Mouse (Mus musculus) gastrocnemius, postnatal 10 days (tissue): Measurements from ENCODE around the gene Duox1. TPM values are rescaled to one million over a fixed set of nuclear protein-coding genes. Genes with fewer than 3 reads are reported as not detected.
"Not testable (repeated sequence)": the region's sequence is repeated elsewhere in the genome, so short reads cannot be mapped to it uniquely, and the experiment has no call there.

ENCODE experiments used
- DNase-seq: peaks from one replicate; pipeline ENCODE4 v3.0.0; 2021; ENCODE audit warnings: mixed read lengths
- total RNA-seq, 2 experiments: library from RNA; stranded (reverse); gene quantifications; 2 replicates each; pipeline ENCODE4 v1.2.3; 2021

Gene Duox1
- total RNA-seq, 2 experiments from 2014 or later: 0.19 to 0.43 TPM

DNA sequence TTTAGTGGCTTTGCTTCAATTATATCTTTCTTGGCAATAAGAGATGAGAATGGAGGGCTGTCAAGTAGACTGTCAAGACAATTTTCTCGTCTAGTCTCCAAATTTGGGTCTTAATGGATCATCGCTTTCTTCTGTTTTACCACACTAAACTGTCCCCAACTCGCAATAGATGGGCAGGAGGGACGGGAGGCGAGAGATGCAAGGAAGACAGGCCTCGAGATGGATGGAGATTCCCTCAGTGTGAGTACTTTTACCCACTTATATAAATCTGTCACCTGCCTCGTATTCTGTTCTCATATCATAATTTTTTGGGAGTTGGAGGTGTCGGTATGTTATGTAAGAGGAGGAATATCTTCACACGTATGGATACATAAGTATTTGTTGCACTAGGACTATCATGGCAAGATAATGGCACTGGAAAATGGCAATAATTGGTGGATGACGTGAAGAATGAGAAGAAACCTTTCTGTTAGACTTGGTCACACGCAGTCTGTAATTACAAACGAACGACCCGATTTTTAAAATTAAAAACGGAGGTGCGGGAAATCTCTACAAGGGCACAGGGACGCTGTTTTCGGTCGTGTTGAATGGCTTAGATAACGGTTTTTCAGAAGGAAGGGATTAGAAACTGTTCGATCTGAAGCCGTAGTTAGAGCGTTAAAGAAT, 59.3 kb downstream of the Duox1 start:
- DNase-seq: no peak

DNA sequence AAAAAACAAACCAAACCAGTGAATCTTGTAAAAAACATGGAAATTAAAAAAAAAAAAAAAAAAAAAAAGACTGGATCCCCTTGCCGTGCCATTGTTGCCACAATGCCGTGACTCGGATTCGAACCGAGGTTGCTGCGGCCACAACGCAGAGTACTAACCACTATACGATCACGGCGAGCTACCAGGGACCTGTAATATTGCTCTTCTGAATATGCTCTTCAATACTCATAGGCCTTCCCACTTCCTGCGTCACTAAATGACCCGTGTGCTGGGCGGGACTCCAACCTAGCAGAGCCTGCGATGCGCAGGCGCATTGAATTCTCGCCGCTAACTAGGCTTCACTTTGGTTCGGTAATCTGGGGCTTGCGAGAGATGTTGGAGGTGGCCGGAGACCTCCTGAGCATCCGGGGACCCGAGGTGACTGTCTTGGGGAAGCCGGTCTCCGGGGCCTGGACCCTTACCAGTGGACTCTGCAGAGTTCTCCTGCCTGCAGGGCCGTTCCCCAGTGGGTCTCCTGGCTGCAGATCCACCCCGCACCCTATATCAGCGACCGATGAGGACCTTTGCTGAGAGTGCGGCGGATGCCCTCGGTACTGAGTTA, 60.0 kb downstream of the Duox1 start:
- peak; percentile 92 for DNase-seq

DNA sequence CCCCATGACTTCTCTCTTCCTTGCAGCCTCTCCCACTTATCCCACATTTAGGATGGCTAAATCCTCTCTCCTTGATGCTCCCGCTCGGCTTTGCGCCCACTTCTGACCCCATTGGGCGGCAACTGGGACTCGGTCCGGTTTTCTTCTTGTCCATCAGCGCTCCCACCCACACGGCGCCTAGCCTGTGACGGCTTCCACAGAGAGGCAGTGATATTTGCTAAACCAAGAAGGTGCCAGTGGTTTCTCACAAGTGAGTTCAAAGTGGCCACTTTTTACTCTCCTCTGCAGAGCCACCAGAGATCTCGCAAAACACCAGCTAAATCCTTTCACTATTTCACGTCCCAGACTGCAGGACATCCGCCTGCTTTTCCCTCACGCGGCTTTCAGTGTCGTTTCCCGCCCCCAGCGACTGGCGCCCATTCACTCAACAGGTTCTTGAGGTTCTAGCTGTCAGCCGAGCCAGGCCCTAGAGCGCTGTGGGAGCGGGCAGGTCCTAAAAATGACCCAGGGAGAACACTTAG, 60.6 kb downstream of the Duox1 start:
- peak; percentile 61 for DNase-seq

DNA sequence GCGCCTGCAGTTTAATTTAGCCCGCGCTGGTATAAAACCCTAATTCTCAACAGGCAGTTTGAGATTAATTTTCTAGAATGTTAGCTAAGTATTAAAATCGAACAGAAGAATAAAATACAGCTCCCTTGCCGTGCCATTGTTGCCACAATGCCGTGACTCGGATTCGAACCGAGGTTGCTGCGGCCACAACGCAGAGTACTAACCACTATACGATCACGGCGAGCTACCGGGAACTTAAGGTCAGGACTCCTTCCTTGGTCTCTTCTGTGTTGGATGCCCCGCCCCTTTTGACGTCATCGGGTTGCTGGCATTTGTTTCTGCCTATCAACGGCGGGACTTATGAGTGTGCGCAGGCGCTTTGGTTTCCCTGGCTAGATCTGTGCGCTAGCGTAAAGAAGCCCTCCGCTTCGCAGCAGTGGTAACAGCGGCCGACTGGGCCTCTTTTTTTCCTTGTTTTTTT, 61.8 kb downstream of the Duox1 start:
- DNase-seq: peak; percentile 97

DNA sequence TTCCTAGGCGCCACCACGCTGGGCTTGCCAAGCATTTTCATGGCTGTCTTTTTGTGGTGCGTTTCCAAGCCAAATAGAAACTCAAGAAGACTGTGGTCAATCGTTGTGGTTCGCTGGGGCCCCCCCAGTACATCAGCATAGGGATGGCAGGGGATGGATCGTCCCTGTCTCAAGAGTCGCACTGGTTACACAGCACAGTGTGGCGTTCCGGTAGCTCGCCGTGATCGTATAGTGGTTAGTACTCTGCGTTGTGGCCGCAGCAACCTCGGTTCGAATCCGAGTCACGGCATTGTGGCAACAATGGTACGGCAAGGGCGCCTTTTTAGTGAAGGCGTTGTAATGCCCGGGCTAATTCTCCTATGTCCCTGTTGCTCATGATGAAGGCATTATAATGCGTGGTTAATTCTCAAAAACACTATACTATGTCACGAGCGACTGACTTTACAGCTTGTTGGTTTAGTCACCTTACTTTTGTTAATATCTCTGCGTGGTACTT, 62.3 kb downstream of the Duox1 start:
- DNase-seq: peak; percentile 60

DNA sequence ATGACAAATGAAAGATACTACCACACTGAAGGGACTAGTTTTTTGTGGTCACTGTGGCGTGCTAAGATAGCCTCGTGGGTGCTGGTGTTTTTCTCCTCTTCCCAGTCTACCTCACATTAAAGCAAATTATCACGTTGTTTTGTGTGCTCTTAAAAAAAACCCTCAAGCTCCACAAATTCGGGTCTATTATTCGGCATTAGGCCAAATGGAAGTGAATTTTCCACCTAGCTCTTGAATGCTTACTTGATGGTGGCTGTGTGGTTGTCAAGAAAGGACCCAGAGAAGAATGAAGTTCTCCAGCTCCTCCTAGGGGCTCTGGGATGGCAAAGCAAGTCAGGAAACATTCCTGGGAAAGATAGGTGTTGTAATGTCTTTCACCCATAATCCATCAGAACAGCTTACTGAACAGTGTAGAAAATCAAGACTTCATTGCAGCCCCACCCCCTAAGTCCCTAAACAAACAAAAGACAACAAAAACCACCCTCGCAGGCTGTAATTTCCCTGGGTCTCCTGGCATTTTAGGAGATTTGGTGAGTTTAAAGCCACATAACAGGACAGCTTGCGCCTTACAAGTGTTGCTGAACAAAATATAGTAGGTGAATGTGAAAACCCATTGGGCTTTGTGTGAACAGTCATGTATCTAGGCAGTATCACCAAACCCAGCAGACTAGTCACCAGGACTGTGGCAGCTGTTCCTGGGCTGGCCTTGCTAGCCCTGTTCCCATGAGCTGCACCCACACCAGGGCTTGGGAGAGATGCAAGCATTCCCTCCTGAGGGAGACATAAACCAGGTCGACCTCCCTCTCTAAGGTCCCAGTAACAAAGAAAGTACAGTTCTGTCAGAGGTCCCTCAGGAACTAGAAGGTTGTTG, 63.2 kb downstream of the Duox1 start:
- DNase-seq: no peak

DNA sequence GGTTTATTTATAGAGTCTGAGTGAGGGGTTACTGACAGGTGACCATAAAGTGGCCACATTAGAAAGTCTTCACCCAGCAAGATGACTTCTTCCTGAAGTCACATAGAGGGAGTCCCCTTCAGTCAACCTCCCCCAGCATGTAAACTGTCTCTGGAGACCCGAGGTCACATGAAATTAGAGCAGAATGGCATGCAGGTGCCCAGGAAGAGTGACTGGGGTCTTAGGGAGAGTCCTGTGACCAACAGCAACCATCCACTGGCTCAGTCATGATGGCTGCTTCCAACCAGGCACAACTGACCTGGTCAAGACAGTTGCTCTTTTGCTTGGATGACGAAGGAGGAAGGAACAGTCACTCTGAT, 63.8 kb downstream of the Duox1 start:
- no peak for DNase-seq

DNA sequence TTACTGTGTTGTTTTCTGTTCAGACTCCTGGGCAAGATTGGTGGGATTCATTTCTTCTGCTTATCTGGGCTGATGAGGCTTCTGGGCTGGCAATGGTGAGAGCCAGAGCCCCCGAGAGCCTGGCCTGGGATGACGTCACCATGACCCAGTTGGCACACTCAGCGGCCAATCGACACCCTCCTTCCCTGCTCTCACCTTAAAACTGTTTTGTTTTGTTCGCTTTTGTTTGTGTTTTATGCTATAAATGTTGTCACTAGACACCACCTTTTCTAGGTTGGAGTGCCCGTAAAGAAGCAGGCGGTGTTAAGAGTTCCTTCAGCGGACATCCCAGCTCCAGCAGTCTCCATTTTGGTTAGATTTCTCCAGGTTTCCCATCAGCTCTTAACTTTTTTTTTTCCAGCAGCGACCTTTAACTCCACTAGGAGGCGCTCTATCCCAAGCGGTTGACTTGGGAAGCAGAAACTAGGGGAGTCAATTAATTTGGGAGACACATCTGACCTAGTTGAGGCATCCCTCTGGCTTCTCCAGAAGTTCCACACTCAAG, 65.4 kb downstream of the Duox1 start:
- DNase-seq: peak; percentile 45

DNA sequence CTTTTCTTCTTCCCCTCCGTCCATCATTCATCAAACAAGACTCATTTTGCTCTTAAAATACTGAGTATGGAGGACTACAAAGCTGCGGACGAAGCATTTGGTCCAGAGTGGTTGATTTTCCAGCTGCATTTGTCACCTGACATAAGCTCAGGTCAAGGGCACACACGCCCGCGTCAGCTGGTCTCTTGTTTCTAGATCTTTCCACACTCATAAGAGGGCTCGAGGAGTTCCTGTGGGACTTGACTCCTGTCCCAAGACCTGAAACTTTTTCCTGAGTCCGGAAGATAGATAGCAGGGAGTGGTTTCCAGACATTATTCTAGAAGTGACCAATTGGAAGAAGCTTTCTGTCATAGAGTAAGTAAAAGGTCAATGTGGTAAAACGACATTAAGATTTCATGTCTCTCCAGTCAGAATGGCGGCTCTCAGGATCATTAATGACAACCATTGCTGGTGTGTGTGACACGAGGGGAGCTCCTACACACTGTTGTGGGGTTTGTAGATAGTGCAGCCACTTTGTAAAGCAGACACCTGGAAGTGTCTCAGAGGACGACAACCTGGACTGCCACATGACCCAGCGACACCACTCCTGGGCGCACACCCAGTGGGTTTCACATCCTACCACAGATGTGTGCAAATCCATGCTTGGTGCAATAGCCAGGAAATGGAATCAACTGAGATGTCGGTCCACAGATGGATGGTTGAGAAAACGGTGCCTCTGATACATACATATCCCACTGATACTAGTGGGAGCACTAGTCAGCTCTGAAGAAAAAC, 66.0 kb downstream of the Duox1 start:
- DNase-seq: no peak

DNA sequence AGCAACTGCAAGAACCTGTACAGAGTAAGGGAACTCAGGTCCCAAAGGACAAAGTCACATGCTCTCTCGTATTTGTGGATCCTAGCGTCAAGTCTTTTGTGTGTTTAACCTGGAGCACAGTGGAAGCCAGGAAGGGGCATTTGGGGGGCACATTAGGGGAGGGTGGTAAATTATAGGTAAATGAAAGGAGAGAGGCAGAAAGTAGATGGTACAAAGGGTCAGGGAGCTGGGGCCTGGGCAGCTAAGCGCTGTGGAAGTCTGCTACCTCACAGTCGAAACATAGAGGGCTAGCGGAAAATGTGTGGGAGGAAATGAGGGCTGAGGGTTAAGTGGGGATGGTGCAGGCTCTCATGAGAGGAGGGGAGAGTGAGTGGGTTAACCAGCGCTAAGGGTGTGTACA, 66.6 kb downstream of the Duox1 start:
- DNase-seq: no peak

DNA sequence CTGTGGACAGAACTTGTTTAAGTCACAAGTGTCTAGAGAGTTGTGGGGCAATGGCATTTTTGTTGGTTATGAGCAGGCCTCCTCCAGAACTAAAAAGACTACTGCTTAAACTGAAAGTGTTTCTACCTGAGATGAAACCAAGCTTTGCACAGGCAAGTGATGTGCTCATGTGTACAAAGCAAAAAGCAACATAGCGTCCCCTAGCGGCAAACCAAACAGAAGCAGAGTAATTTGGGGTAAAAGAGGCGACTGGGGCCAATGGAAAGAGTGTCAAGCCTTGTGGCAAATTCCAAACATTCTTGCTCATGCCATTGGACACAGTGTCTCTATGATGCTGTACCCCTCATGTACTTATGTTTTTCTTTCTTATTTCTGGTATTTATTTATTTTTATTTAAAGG, 69.6 kb downstream of the Duox1 start:
- DNase-seq: no peak

DNA sequence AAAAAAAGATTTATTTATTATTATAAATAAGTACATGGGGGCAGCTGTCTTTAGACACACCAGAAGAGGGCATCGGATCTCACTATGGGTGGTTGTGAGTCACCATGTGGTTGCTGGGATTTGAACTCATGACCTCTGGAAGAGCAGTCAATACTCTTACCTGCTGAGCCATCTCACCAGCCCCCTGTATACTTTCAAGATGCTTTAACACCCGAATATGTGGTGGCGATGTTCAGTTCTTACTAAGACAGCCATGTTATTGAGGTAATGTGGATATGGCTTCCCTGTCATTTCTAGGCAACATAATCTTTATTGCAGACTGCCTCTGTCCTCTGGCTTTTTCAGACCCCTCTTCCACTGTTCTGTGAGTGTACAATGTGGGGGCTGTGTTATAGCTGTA, 71.7 kb downstream of the Duox1 start:
- not testable (repeated sequence) for DNase-seq

DNA sequence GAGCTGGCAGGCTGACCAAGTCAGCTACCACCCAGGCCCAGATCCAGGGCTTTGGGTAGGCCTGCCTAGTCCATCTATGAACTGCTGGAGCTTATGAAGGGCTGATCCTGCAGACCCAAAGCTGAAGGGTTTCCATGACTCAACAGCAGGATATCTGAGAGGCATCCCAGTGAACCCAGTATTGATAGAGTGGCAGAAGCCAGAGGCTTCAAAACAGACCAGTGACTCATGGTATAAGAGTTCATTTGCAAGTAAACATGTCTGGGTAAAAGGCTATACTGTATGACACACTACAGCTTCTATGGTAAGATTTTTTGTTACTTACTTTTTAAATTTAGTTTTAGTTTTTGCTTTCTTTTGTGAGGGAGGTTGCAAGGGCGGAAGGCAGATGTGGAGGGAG, 80.7 kb downstream of the Duox1 start:
- no peak for DNase-seq

Other genes starting within 250 kb of the Duox1 start
- gene Spg11, start 197.3 kb upstream of the Duox1 start, total RNA-seq: 1 to 10 TPM; 7.6 to 8.9 TPM
- gene B2m, start 168.0 kb upstream of the Duox1 start, total RNA-seq: 100 to 1,000 TPM; 109 to 137 TPM
- gene Trim69, start 155.0 kb upstream of the Duox1 start, total RNA-seq: not detected
- gene Patl2, start 129.5 kb upstream of the Duox1 start, total RNA-seq: not detected
- not detected for gene Terb2, start 129.4 kb upstream of the Duox1 start, total RNA-seq
- 10 to 100 TPM; 16.5 to 19.1 TPM for gene Sord, start 80.9 kb upstream of the Duox1 start, total RNA-seq
- under 1 TPM; 0.33 to 0.34 TPM for gene Duox2, start 17.2 kb upstream of the Duox1 start, total RNA-seq
- not detected for gene Duoxa2, start 16.8 kb upstream of the Duox1 start, total RNA-seq
- gene Duoxa1, start 1.9 kb upstream of the Duox1 start, total RNA-seq: under 1 TPM; 0.31 to 0.79 TPM
- 1 to 10 TPM; 7.5 to 9.4 TPM for gene Shf, start 53.5 kb downstream of the Duox1 start, total RNA-seq
- 10 to 100 TPM in 1 of 2 experiments, 1 to 10 TPM in 1; 7.0 to 11.4 TPM for gene Slc28a2, start 110.8 kb downstream of the Duox1 start, total RNA-seq
- under 1 TPM; 0.19 to 0.36 TPM for gene Gm14085, start 169.3 kb downstream of the Duox1 start, total RNA-seq